Mouse (Mus musculus) heart, postnatal 10 days (tissue): ENCODE results near the gene Picalm. TPM values are rescaled to one million over a fixed set of nuclear protein-coding genes. Genes with fewer than 3 reads are reported as not detected.
A peak's percentile ranks its signal among the peaks of the same experiment; 100 is the strongest.
"Not testable (repeated sequence)": the region's sequence is repeated elsewhere in the genome, so short reads cannot be mapped to it uniquely, and the experiment has no call there.

Source experiments
- DNase-seq, 2 experiments: peaks; one replicate each; pipeline ENCODE4 v3.0.0; 2021
- intact Hi-C: fragments of 180-260 bp; cut with DNase I; formaldehyde crosslinking; loops from one replicate; pipeline ENCODE4 v1.15.1; 2025
- total RNA-seq, 2 experiments: library from RNA; stranded (reverse); gene quantifications; 2 replicates each; pipeline ENCODE4 v1.2.3; 2021

The Picalm gene
- total RNA-seq, 2 experiments from 2014 or later = 218 to 284 TPM

DNA sequence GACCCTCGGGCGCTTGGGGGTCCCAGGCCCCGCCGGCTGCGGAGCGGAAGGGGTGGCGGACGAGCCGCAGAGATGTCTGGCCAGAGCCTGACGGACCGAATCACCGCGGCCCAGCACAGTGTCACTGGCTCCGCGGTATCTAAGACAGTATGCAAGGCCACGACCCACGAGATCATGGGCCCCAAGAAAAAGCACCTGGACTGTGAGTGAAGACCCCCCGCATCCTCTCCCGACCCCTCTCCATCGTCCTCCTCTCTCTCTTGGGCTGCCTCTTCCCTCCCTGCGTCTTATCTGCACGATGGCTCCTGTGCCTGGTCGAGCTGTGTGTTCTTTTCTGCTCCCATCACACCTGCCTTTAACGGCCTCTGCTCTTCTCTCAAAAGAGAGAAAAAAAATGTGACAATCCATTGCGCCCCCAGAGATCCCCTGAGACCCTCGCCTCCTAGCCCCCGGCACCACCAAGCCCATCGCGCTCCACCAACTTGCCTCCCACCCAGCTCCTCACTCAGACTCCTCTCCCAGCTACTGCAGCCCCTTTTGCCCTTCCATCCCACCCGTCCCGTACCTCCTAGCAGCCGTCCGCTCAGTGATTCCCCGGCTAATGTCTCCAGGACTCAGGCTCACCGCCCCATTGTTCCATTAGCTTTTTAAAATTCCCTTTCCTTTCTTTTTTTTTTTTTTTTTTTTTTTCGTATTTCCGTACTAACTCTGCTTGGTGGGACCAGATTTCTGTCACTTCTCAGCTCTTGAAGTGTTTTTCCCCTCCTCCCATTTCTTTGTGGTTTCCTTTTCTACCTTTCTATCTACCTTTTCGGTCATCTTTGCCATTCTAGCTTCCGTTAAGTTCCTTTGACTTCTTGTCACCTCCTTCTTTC is 725 bp downstream of the Picalm start:
- peak; percentile 49 to 60 for DNase-seq
- intact Hi-C loops = loop anchor here (2.0 kb wide), 2 partner anchors 16 to 108 kb away; no protein-coding TSS in a partner anchor

DNA sequence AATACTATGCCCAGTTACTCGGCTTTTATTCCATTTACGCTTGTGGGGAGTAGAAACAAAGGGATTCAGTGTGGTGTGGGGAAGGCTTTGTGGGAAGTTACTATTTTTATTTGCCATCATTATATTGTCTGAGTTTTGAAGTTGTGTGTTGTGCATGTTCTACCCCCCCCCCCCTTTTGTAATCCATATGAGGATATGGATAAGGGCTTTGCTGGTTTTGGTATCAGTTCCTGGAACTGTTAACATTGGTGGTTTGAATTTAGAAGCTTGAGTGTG is 1.3 kb downstream of the Picalm start:
- no peak for DNase-seq
- intact Hi-C loops = loop anchor here (2.0 kb wide), 2 partner anchors 15 to 109 kb away; no protein-coding TSS in a partner anchor

DNA sequence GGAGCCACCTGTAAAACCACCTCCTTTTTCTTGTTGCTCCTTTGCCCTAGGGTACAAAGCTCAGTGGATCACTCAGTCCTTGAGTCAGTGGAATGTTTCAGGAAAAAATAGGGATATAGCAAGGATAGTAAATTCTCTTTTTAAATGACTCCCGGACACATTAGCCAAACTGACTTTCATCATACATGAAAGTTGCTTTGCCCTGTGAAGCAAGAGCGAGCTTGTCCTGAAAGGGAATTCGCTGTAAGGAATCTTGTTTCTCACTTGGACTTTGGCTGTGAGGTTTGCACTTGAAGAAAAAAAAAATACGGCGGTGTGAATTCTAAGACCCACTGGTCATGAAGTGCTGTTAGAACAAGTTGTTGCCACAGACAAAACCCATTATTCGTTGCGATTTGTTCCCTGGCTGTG is 1.8 kb downstream of the Picalm start:
- DNase-seq = peak; percentile 44 to 53
- intact Hi-C loops = loop anchor here (2.0 kb wide), 2 partner anchors 15 to 109 kb away; no protein-coding TSS in a partner anchor

DNA sequence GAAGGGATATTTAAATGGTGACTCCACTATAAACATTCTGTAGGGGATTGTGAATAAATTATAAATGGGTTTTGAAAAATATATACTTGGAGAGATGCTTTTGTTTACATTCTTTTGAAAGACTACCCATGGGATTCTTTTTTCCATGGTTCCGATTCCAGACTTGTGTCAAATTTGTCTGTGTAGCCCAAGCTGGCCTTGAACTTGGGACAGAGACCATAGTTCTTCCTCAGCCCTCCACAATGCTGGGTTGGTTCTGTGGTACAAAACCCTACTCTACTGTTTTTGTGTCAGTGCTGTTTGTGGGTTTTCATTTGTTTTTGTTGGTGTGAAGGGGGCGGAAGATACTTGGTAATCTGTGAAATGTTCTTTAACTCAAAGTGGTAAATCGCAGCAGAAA is 2.3 kb downstream of the Picalm start:
- intact Hi-C loops = no loop called here
- DNase-seq = no peak

DNA sequence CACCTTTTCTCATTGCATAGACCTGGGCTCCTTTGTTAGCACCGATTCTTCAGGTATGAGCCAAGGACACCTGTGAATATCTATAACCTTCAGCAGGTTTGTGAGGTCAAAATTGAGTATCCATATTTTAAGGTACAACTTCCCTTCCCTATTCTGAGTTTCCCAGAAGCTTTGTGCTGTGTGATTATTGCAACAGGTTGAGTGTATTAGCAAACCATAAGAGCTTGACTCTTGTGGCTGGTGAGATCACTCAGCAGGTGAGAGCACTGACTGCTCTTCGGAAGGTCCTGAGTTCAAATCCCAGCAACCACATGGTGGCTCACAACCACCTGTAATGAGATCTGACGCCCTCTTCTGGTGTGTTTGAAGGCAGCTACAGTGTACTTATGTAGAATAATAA is 6.7 kb downstream of the Picalm start:
- intact Hi-C loops = no loop called here
- no peak for DNase-seq

DNA sequence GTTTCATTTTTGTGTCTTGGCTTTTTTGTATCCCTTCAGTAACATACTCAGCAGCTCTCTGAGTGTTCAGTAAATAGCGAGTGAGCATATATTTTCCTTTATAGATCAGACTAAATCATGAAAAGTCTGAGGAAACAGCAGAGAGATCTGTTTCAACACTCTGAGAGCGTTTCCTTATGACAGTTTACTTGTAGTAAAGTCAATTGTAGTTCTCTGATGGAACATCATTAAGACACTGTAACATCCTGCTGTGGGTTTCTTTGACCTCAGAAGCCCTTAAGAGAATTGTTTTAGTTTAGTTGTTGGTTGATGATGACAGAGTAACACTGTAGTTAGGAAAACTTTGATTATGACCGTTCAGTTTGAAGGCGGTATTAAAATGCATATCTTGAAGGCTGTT is 8.3 kb downstream of the Picalm start:
- no peak for DNase-seq

DNA sequence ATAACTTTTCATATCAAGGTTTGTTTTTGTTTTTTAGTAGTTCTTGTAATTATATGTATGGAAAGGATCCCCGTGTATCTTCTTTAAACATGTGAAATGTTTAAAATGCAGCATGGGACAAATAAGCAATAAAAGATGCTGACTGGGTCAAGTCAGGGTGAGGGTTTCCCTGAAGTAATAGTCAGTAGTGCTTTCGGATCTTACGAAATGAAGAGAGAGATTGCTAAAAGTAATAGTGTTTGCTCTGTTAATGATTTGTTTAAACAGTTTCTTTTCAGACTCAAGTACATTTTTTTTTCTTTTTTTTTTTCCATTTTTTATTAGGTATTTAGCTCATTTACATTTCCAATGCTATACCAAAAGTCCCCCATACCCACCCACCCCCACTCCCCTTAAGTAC is 10.3 kb downstream of the Picalm start:
- intact Hi-C loops = no loop called here
- no peak for DNase-seq

More for the DNA sequence above, 8.3 kb downstream of the Picalm start:
- intact Hi-C loops = no loop called here

DNA sequence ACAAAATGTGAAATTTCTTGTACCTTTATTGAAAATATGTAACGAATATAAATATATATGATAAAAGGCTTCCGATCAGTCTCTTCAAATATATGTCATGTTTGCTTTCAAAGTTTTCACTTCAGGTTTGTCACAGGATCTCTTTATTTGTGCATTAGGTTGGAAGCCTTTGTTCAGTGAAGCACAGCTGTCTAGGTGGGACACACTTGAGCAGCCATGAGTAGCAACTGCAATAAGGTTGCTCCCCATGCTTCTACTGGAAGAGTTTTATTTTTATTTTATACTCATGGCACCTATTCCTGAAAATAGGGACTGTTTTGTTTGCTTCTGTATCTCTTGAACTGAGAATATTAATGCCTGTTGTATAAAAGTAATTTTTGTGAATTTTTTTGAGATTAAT is 14.3 kb downstream of the Picalm start:
- intact Hi-C loops = no loop called here
- no peak for DNase-seq

DNA sequence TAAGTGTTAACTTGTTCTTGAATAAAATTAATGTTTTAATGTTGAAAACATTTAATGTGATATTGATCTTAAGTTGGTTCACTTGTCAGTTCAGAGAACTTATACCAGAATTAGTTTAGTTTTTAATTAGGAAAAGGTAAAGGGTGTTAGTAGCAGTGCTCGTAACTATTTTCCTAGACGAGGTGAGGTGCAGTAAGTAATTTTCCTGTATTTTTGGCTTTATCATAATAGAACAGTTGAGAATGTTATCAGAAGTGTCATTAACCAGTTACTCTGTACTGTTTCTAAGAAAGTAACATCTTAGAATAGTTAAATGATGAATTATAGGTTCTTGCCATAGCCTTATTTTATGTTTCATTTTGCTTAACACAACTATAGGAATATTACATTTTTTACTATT is 15.0 kb downstream of the Picalm start:
- intact Hi-C loops = loop anchor here (5.0 kb wide), 1 partner anchor 128 kb away; no protein-coding TSS in a partner anchor
- DNase-seq = no peak

DNA sequence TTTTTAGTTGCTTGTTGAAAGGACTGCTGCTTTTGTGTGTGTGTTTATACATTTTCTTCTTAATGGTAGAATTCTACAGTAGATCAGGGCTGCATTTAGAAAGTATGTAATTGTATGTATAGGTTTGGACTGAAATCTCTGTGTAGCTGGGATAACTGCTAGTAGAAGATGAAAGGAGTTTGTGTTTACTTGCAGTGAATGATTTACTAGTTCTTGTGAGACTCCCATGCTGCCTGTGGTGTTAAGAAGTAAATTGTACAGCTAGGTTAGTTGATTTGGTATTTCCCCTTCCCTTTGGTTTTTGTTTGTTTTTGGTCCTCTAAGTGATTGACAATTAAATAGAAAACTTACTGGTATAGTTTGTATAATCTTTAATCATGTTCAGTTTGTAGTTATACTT is 15.4 kb downstream of the Picalm start:
- DNase-seq = no peak
- intact Hi-C loops = loop anchor here (5.0 kb wide), 1 partner anchor 128 kb away; no protein-coding TSS in a partner anchor

DNA sequence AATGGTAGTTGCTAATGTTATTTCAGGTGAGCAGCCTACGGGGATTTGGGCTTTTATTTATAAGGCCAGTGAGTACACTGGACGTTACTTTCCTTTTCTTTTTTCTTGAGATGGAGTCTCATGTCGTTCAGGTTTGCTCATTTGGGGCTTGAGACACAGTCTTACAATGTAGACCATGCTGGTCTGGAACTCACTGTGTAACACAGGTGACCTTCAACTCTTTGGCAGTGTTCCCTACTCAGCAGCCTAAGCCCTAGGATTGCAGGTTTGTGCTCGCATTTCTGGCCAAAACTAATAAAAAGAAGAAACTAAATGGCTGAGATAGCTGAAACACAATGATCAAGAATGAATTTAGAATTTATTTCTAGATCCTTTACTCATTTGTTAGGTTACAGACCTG is 15.9 kb downstream of the Picalm start:
- intact Hi-C loops = loop anchor here (2.0 to 5.0 kb wide), 2 partner anchors 15 to 129 kb away; partner anchors contain the start of gene Picalm
- DNase-seq = peak; percentile 46 to 48

DNA sequence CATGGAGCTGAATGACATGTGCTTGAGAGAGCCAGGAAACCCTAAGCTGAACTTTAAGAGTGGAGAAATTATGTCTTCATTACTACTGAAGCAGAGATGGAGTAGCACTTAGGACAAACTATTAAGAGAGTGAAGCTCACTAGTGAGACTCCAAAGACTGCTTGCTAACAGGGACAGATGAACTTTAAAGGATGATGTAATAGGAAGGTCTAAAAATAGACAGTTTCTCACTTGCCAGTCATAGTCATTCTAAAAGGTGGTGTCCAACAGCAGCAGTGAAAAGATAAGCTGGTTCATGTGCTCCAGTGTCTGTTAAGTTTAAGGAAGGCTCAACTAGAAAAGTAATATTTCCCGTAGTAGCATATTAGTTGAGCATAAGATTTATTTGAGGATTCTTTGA is 16.3 kb downstream of the Picalm start:
- DNase-seq = peak in 1 of 2 experiments; percentile 27
- intact Hi-C loops = loop anchor here (2.0 to 5.0 kb wide), 2 partner anchors 16 to 129 kb away; partner anchors contain the start of gene Picalm

DNA sequence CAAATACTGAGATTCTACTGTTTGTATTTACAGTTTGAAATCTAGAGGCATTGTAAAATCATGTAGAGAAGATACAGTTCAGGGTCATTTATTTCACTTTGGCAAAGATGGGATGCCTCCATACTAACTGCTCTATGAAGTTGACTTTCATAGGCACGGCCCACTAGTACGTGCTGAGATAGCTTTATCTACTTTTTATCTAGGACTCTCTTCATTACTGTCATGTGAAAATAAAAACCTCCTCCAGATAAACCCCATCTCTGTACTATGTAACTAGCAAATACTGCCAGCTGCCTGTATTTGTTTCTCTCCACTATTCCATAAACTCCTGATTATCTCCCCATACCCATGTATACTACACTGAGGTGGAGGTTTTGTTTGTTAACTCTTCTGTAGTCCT is 18.0 kb downstream of the Picalm start:
- intact Hi-C loops = loop anchor here (5.0 kb wide), 1 partner anchor 131 kb away; no protein-coding TSS in a partner anchor
- no peak for DNase-seq

DNA sequence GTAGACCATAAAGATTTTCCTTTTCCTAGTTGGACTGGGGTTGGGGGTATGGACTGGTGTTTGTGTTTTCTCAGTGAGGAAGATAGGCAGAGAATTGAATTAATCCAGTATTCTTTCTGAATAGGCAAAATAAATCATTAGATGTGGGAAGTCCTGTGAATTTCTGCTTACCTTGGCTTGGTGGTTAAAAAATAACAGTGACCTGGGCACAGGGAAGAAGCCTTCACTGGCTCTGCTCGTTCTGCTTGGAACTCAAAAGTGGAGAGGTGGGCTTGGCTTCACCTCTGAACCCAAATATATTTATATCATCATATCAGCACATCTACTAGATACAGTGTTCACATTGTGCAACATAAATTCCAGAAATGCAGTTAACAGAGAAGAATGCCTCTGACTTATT is 18.5 kb downstream of the Picalm start:
- intact Hi-C loops = loop anchor here (5.0 kb wide), 1 partner anchor 131 kb away; no protein-coding TSS in a partner anchor
- no peak for DNase-seq

DNA sequence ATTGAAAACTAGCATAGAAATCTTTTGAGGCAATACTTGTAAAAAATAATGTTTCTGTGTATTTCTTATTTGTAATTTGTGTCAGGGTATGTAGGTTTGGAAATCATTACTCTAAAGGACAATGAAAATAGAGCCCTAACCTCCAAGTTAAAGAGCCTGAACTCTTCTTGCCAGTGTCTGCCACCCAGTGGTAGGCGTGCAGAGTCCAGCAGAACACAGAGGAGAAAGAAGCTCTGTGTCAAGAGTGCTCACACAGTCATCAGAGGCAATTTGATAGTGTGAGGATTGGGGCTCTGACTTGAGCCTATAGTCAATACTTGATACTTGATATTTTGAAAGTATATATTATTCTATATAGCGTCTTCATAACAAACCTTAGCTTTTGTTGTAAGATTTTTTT is 20.3 kb downstream of the Picalm start:
- intact Hi-C loops = loop anchor here (2.0 kb wide), 1 partner anchor 114 kb away; the partner anchor contains the start of gene Ccdc83

DNA sequence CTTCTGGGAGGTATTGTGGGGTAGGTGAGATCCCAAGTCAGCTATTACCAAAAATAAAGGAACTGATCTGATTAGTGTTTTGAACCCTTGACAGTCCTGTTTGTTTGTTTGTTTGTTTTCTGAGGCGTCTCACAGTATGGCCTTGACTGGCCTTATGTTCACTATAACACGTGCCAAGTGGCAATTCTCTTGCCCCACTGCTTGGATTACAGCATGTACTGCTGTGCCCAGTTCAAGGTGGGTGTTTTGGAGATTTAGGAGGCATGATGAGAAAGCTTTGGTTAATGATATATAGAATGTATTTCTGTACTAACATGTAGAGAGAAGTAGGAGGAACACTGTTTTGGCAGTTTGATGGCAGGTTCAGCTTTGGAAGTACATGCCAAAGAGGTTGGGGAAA is 28.0 kb downstream of the Picalm start:
- DNase-seq = no peak
- intact Hi-C loops = no loop called here

More for the DNA sequence above, 20.3 kb downstream of the Picalm start:
- DNase-seq = peak; percentile 75 to 76

DNA sequence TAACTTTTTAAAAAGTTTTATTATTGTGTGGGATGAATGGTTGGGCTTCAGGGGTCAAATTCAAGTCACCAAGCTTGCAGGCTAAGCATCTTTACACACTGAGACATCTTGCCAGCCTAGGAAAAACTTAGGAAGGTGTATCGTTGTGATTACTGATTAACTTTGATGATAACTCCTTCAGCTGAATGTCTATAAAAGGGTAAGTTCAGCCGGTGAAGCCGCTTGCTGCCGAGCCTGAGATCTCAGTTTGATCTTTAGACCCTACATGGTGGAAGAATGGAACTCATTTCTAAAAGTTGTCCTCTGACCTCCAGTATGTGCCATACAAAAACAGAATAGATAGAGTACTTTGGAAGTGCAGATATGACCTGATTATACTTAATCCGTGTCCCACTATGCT is 30.6 kb downstream of the Picalm start:
- intact Hi-C loops = no loop called here
- no peak for DNase-seq

DNA sequence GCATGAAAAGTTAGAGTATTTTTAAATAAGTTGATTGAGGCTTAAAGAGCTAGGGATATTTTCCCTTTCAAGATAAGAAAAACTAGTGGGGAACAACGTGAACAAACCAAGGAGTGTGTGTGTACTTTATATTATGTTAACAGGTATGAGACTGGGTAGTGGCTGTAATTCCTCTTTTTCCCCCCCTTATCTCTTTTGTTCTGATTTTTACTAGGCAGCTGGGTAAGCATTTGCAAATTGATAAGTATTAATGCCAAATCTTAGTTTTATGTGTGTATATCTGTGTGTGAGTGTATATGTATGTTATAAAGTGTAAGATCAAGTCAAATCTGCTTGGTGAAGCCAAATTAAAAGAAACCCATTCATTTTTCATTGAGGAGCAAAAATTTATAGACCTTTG is 34.3 kb downstream of the Picalm start:
- no peak for DNase-seq
- intact Hi-C loops = no loop called here

DNA sequence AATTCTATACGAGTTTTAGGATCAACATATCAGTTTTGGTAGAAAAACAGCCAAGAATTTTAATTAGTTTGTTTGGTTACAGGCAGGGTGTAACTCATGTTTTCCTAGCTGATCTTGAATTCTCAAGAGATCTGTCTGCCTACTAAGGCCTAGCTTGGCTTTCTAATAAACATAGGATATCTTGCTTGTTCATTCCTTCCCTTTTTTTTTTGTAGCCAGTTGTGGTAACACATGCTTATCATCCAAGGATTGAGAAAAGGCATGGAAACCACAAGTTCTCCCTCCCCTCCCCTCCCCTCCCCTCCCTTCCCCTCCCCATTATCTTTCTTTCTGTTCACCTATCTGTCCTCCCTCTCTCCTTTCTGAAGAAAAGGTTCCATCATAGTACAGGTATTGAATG is 36.0 kb downstream of the Picalm start:
- DNase-seq = no peak
- intact Hi-C loops = no loop called here

DNA sequence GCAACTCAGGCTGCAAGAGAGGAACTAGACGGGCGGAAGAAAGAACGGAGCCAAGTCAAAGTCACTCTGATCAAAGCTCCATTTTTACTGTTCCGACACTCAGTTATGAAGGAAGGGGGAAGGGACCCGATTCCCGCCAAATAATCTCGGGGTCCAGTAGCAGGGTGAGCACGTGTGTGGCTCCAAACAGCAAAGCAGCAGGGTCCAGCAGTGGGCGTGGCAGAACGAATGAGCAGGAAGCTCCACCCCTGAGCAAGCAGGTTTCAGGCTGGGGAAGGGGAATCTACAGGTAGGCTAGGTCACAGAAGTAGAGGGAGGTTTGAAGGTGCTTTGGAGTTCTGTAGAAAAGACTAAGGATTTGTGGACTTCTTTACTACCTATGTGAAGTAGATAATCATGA is 37.8 kb downstream of the Picalm start:
- intact Hi-C loops, DNase-seq: not testable (repeated sequence)

DNA sequence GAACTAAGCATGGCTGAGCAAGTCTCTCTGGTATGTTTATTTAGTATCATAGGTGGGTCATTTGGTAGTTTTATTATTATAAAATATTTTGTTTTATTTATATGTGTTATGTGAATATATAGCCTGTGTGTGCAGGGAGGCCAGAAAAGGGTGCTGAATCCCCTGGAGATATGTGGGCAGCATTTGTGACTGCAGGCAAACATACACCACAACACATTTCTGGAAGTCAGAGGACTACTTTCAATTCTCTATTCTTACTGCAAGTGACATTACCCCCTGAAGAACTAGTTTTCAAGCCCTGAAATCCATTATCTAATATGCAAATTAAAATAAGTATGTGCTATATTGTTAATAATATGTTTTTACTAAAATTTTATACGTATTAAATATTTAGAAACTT is 43.8 kb downstream of the Picalm start:
- intact Hi-C loops = loop anchor here (5.0 kb wide), 1 partner anchor 34 kb away; no protein-coding TSS in a partner anchor
- DNase-seq = no peak

DNA sequence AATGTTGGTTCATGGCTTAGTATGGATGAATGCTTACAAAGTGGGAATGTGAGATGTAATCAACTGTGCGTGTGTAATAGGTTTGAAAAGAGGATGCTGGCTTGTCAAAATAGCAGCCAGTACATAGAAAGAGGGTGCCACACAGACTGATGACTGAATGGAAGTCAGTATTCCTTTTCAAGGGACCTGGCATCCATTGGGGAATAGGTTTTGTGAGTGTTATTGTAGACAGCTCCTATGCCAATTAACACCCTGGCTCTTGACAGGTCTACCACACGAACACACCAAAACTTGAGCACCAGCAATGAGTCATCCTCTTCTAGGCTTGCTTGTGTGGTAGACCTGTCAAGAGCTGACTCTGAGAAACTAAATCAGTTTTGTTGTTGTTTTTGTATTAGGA is 45.6 kb downstream of the Picalm start:
- no peak for DNase-seq
- intact Hi-C loops = no loop called here
